Mouse (Mus musculus) kidney, postnatal 0 days (tissue): ENCODE results near the gene Eipr1. TPM values are rescaled to one million over a fixed set of nuclear protein-coding genes. Genes with fewer than 3 reads are reported as not detected.
A peak's percentile ranks its signal among the peaks of the same experiment; 100 is the strongest.
"Not testable (repeated sequence)": the region's sequence is repeated elsewhere in the genome, so short reads cannot be mapped to it uniquely, and the experiment has no call there.

ENCODE experiments used
- ATAC-seq: fragments of 200-750 bp; cut with Nextera tagmentation; replicated peaks from 2 replicates; pipeline ENCODE4 v1.8.0; 2017; ENCODE audit warnings: low read depth, moderate number of reproducible peaks, moderate TSS enrichment, moderate library complexity; ENCODE audit not compliant: low FRiP score
- DNase-seq: peaks from one replicate; pipeline ENCODE4 v3.0.0-alpha.2; 2016; ENCODE audit warnings: low spot score
- H3K27ac ChIP-seq: fragments of 300-500 bp; sonication (generic); 2 replicates; pipeline ENCODE4 v1.5.1; 2014; ENCODE audit warnings: mild to moderate bottlenecking
- H3K27me3 ChIP-seq: fragments of 300-500 bp; sonication (generic); 2 replicates; pipeline ENCODE4 v1.6.1; 2014; ENCODE audit warnings: low read length, mixed read lengths; ENCODE audit not compliant: insufficient read depth
- H3K36me3 ChIP-seq: fragments of 300-500 bp; sonication (generic); 2 replicates; pipeline ENCODE4 v1.6.1; 2014; ENCODE audit warnings: low read length, mixed read lengths; ENCODE audit not compliant: insufficient read depth
- H3K4me1 ChIP-seq: fragments of 300-500 bp; sonication (generic); replicated peaks from 2 replicates; pipeline ENCODE4 v1.6.1; 2014; ENCODE audit warnings: antibody characterized with exemption, low read length, mixed read lengths; ENCODE audit not compliant: insufficient read depth
- H3K4me2 ChIP-seq: fragments of 300-500 bp; sonication (generic); 2 replicates; pipeline ENCODE4 v1.6.1; 2014; ENCODE audit warnings: mild to moderate bottlenecking, low read length, moderate library complexity, mixed read lengths
- H3K4me3 ChIP-seq: fragments of 300-500 bp; sonication (generic); replicated peaks from 2 replicates; pipeline ENCODE4 v1.5.1; 2014; ENCODE audit warnings: low read depth, low read length
- H3K9ac ChIP-seq: fragments of 300-500 bp; sonication (generic); 2 replicates; pipeline ENCODE4 v1.6.1; 2014; ENCODE audit warnings: low read depth, low read length
- H3K9me3 ChIP-seq: fragments of 300-500 bp; sonication (generic); replicated peaks from 2 replicates; pipeline ENCODE4 v1.6.1; 2016; ENCODE audit warnings: low read length, inconsistent platforms, mixed read lengths
- CTCF ChIP-seq: IDR thresholded peaks from 2 replicates; pipeline ENCODE4 v1.5.1; 2016; ENCODE audit warnings: antibody characterized with exemption, low read depth, mild to moderate bottlenecking, moderate library complexity
- WGBS: fragments of 180-500 bp; shearing (Covaris S2); extraction: QIAGEN DNeasy Blood & Tissue Kit; methylation state at CpG from one replicate; pipeline ENCODE4 v1.1.7; 2014; 5-methylcytosine and 5-hydroxymethylcytosine counted together
- polyA plus RNA-seq: library from polyadenylated mRNA; unstranded; fragments of >200 nt; fragmentation: Nextera tagmentation; extraction: Ambion mirVana; gene quantifications from 2 replicates; pipeline ENCODE4 v1.2.1, GENCODE M21; 2015

Gene Eipr1
- polyA plus RNA-seq, 1 experiment from 2014 or later, result 35.3 TPM

- H3K9ac ChIP-seq, result no peak overlapping the region
- H3K9me3 ChIP-seq, result no peaks in the 10 kb centered on the region
- H3K27me3 ChIP-seq, result no peaks in the 10 kb centered on the region
- H3K4me1 ChIP-seq, result peaks cover 10% of the 10 kb centered on the region; the same call in 1 of the 2 replicates
- 42% methylated on average over 8 of the region's 8 CpGs for WGBS
- H3K27ac ChIP-seq, result no peak overlapping the region
- ATAC-seq (no peak), DNase-seq (no peak)
- no peak overlapping the region for H3K4me2 ChIP-seq
- H3K4me3 ChIP-seq, result no peak overlapping the region
- TF ChIP-seq CTCF, result no peak
- H3K36me3 ChIP-seq, result no peaks in the 10 kb centered on the region
These were observed 159.0 kb downstream of the Eipr1 start for GRCm38 (mm10) chr12:28910568-28910967.

GRCm38 (mm10) chr12:28912351-28912936 is 160.8 kb downstream of the Eipr1 start:
- no peak overlapping the region for H3K4me3 ChIP-seq
- no peak for TF ChIP-seq CTCF
- peak; percentile 64 for DNase-seq
- no peaks in the 10 kb centered on the region for H3K9me3 ChIP-seq
- no peak overlapping the region for H3K9ac ChIP-seq
- no peaks in the 10 kb centered on the region for H3K27me3 ChIP-seq
- H3K36me3 ChIP-seq, result no peaks in the 10 kb centered on the region
- ATAC-seq, result no peak
- 0 out of 2 replicates have a peak, but pooled peaks cover 5% of the 10 kb centered on the region for H3K4me1 ChIP-seq
- H3K27ac ChIP-seq, result no peak overlapping the region
- peak overlapping the region; percentile 29; the same call in 1 of the 2 replicates for H3K4me2 ChIP-seq
- WGBS, result 26% methylated on average over 18 of the region's 18 CpGs

GRCm38 (mm10) chr12:28913099-28913498 is 161.5 kb downstream of the Eipr1 start:
- TF ChIP-seq CTCF, result no peak
- H3K36me3 ChIP-seq, result no peaks in the 10 kb centered on the region
- H3K4me1 ChIP-seq, result no peaks in the 10 kb centered on the region
- no peak overlapping the region for H3K9ac ChIP-seq
- WGBS, result 49% methylated on average over 3 of the region's 3 CpGs
- no peaks in the 10 kb centered on the region for H3K9me3 ChIP-seq
- no peaks in the 10 kb centered on the region for H3K27me3 ChIP-seq
- ATAC-seq (no peak), DNase-seq (no peak)
- no peak overlapping the region for H3K4me3 ChIP-seq
- no peak overlapping the region for H3K4me2 ChIP-seq
- no peak overlapping the region for H3K27ac ChIP-seq

GRCm38 (mm10) chr12:28914056-28914455 is 162.5 kb downstream of the Eipr1 start:
- H3K9ac ChIP-seq, H3K27me3 ChIP-seq, H3K4me3 ChIP-seq, ATAC-seq, H3K27ac ChIP-seq, DNase-seq, H3K36me3 ChIP-seq, H3K9me3 ChIP-seq, H3K4me2 ChIP-seq, H3K4me1 ChIP-seq: not testable (repeated sequence)
- WGBS, result 76% methylated on average over 1 of the region's 1 CpGs

Other genes starting within 250 kb of the Eipr1 start
- not detected in 2 replicates for gene Dcdc2c, start 199.4 kb upstream of the Eipr1 start, polyA plus RNA-seq
- not detected in 2 replicates for gene Allc, start 169.3 kb upstream of the Eipr1 start, polyA plus RNA-seq
- gene Colec11, start 128.4 kb upstream of the Eipr1 start, polyA plus RNA-seq, result 2.2 TPM in 2 replicates
- gene Rps7, start 115.8 kb upstream of the Eipr1 start, polyA plus RNA-seq, result 949 and 1,081 TPM in 2 replicates
- gene Rnaseh1, start 102.2 kb upstream of the Eipr1 start, polyA plus RNA-seq, result 23.7 and 24.8 TPM in 2 replicates
- 91.7 and 98.1 TPM in 2 replicates for gene Adi1, start 76.6 kb upstream of the Eipr1 start, polyA plus RNA-seq
- 29.5 TPM in 2 replicates for gene Trappc12, start 1.3 kb upstream of the Eipr1 start, polyA plus RNA-seq